Mouse (Mus musculus) liver, embryonic 14.5 days (tissue): ENCODE measurements around the gene BC029722.

Experiments
- CTCF ChIP-seq: IDR thresholded peaks from 2 replicates; pipeline ENCODE4 v1.5.1; 2016; ENCODE audit warnings: antibody characterized with exemption, low read depth, control low read depth
- EP300 ChIP-seq: IDR thresholded peaks from 2 replicates; pipeline ENCODE4 v1.6.1; 2016; ENCODE audit warnings: antibody characterized with exemption, low read depth

DNA sequence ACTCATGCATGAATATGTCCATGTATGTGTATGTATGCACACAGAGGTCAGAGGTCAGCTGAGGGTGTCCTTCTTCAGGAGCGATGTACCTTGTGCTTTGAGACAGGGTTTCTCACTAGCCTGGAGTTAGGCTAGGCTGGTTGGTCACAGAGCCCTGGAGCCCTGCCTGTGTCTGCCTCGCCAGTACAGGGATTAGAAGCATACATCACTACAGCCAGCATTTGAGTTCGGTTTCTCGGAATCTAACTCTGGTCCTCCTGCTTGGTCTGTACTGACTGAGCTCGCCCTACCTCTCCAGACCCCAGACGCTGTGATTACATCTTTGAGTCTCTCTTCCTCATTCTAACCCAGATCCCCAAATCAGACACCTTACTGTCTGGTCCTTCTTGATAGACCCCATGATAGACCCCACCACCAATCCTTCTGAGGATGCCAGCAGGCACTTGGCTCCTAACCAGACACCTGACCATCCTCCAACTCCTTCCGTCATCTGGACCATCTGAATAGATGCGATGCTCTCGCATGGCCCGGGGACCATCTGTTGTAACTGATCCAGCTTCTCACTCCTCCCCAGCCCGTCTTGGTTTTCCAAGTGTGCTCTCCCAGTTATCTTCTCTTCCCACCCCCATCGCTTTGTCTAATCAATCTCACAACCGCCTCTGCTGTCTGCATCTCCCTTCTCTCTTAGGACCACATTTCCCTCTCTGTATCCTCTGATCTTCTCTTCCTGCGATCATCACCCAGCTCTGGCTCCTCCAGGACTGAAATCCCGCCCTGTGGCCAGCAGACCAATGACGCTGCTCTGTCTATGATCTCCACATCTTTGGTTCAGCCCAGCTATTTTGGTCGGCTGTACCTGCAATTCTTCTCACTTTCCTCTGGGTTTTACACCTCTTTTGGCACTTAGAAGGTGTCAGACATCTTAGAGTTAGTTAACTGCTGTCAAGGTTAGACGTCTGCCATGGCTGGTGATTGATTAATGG, 31.0 kb downstream of the BC029722 start:
- TF ChIP-seq CTCF (no peak), EP300 (no peak)
